ENCODE assay signal across 8 mouse cellular contexts in the genomic region with DNA sequence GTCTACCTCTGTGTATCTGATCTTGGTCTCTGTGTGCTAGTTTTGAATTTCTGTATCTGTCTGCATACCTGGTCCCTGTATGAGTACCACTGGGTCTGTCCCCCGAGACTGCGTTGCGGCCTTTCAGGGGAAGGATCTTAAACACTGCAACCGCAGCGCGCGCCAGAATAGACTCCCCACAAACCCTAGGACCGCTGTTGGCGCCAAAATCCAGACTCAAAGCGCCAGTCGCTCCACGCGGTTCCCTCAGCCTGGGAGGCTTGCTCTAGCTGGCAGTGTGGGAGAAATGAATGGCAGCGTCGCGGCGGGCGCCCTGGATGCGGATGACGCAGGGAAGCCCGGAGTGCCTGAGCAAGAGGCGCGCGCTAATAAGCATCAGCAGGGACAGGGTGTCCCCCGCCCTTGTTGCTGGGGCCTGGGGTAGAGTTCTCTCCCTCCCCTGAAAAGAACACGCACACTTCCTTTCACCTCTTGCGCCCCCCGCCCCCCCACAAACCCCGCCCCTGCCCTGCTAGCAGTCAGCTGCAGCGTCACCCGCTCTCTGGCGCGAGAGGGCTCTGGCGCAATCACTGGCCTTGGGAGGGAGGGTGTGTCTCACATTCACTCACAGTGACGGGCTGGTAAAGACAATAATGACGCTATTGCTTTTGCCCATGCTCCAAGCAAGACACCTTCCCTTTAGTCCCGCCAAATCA. TPM values are rescaled to one million over a fixed set of nuclear protein-coding genes. Genes with fewer than 3 reads are reported as not detected.
DNase-seq lines count a peak whose midpoint lies in the region; ATAC-seq and TF ChIP-seq lines count a peak whose summit lies in the region.

No protein-coding gene starts in this region.

- no peak overlapping the region for H3K27ac ChIP-seq in spleen, adult 2 months (ENCODE audit: insufficient read depth, low read length)
- H3K27ac ChIP-seq in hindbrain, postnatal 0 days: peak overlapping the region; percentile 94
- H3K27ac ChIP-seq in limb, embryonic 10.5 days: peak overlapping the region; percentile 87
- peak overlapping the region; percentile 95 for H3K27ac ChIP-seq in midbrain, embryonic 10.5 days (replicated peaks)
- H3K27ac ChIP-seq in small intestine, adult 2 months (ENCODE audit: insufficient read depth, low read depth, low read length): no peak overlapping the region

- DNase-seq in spleen, adult 2 months (ENCODE audit: low read depth in 1 of 2, low spot score in 2 of 2): no peak
- no peak for DNase-seq in spleen, adult 18-20 months
- DNase-seq in cerebellum, adult 9-11 months: peak; percentile 86
- peak; percentile 66 to 74 for DNase-seq in frontal cortex, postnatal 36 days (ENCODE audit: low spot score in 2 of 2)
- peak; percentile 87 for DNase-seq in hindbrain, postnatal 0 days (ENCODE audit: low spot score)
- peak; percentile 77 for DNase-seq in limb, embryonic 10.5 days (ENCODE audit: low spot score)
- DNase-seq in midbrain, embryonic 10.5 days (ENCODE audit: low spot score): peak; percentile 78

- peaks cover 22% of the 10 kb centered on the region for H3K27me3 ChIP-seq in spleen, adult 2 months (ENCODE audit: control insufficient read depth, insufficient read depth, low read length)
- H3K27me3 ChIP-seq in hindbrain, postnatal 0 days (ENCODE audit: insufficient read depth, low read length): no peaks in the 10 kb centered on the region
- H3K27me3 ChIP-seq in limb, embryonic 10.5 days (ENCODE audit: low read depth, poor library complexity, severe bottlenecking): peaks cover 48% of the 10 kb centered on the region
- peaks cover 27% of the 10 kb centered on the region for H3K27me3 ChIP-seq in midbrain, embryonic 10.5 days (ENCODE audit: low read depth, poor library complexity, severe bottlenecking)
- H3K27me3 ChIP-seq in small intestine, adult 2 months (ENCODE audit: control insufficient read depth, insufficient read depth, low read length): peaks cover 18% of the 10 kb centered on the region

- under 1% methylated on average over 34 of the region's 37 CpGs for WGBS in spleen, adult 2 months
- WGBS in hindbrain, postnatal 0 days: under 1% methylated on average over 34 of the region's 37 CpGs
- under 1% methylated on average over 37 of the region's 37 CpGs for WGBS in limb, embryonic 10.5 days
- under 1% methylated on average over 35 of the region's 37 CpGs for WGBS in midbrain, embryonic 10.5 days
- WGBS in small intestine, adult 2 months: under 1% methylated on average over 35 of the region's 37 CpGs

- H3K9ac ChIP-seq in hindbrain, postnatal 0 days (replicated peaks; ENCODE audit: low read length): peak overlapping the region; percentile 70

- peak overlapping the region; percentile 76 for H3K4me3 ChIP-seq in spleen, adult 2 months (ENCODE audit: extremely low read depth, insufficient read depth, insufficient read length)
- H3K4me3 ChIP-seq in hindbrain, postnatal 0 days (ENCODE audit: low read length): peak overlapping the region; percentile 84
- peak overlapping the region; percentile 89 for H3K4me3 ChIP-seq in limb, embryonic 10.5 days
- peak overlapping the region; percentile 86 for H3K4me3 ChIP-seq in midbrain, embryonic 10.5 days
- peak overlapping the region; percentile 95 for H3K4me3 ChIP-seq in small intestine, adult 2 months (ENCODE audit: low read depth, low read length)

- no peak for TF ChIP-seq POLR2A in spleen, adult 2 months (IDR thresholded peaks at IDR 0.05; ENCODE audit: low read depth, low read length)
- no peak for TF ChIP-seq POLR2A in small intestine, adult 2 months (IDR thresholded peaks at IDR 0.05; ENCODE audit: low read depth, low read length)

- peak overlapping the region; percentile 88 for H3K4me2 ChIP-seq in hindbrain, postnatal 0 days (ENCODE audit: low read depth, low read length)

- no peak for TF ChIP-seq CTCF in spleen, adult 2 months (IDR thresholded peaks at IDR 0.05; ENCODE audit: extremely low read depth, insufficient read depth, insufficient read length, insufficient replicate concordance)
- no peak for TF ChIP-seq CTCF in hindbrain, postnatal 0 days (IDR thresholded peaks at IDR 0.05; ENCODE audit: low read depth)
- no peak for TF ChIP-seq CTCF in small intestine, adult 2 months (IDR thresholded peaks at IDR 0.05; ENCODE audit: extremely low read depth, insufficient read length, insufficient replicate concordance, low read depth, low read length)

- peak; percentile 78 for ATAC-seq in hindbrain, postnatal 0 days

- H3K36me3 ChIP-seq in spleen, adult 2 months (ENCODE audit: control insufficient read depth, insufficient read depth, low read length): no peaks in the 10 kb centered on the region; the same call in 1 of the 2 replicates
- no peaks in the 10 kb centered on the region for H3K36me3 ChIP-seq in hindbrain, postnatal 0 days (ENCODE audit: insufficient read depth, low read length)
- peaks cover 15% of the 10 kb centered on the region for H3K36me3 ChIP-seq in limb, embryonic 10.5 days
- peaks cover 15% of the 10 kb centered on the region for H3K36me3 ChIP-seq in midbrain, embryonic 10.5 days
- H3K36me3 ChIP-seq in small intestine, adult 2 months (ENCODE audit: control insufficient read depth, insufficient read depth, low read length): peaks cover 3% of the 10 kb centered on the region

- H3K9me3 ChIP-seq in hindbrain, postnatal 0 days (ENCODE audit: low read length): no peaks in the 10 kb centered on the region
- no peaks in the 10 kb centered on the region for H3K9me3 ChIP-seq in limb, embryonic 10.5 days (replicated peaks)
- H3K9me3 ChIP-seq in midbrain, embryonic 10.5 days (replicated peaks): no peaks in the 10 kb centered on the region

- H3K4me1 ChIP-seq in spleen, adult 2 months (ENCODE audit: control insufficient read depth, insufficient read depth, insufficient read length): peaks cover 8% of the 10 kb centered on the region
- H3K4me1 ChIP-seq in hindbrain, postnatal 0 days (ENCODE audit: insufficient read depth, low read length): peaks cover 8% of the 10 kb centered on the region; the same call in 1 of the 2 replicates
- peaks cover 37% of the 10 kb centered on the region for H3K4me1 ChIP-seq in limb, embryonic 10.5 days
- peaks cover 45% of the 10 kb centered on the region for H3K4me1 ChIP-seq in midbrain, embryonic 10.5 days
- H3K4me1 ChIP-seq in small intestine, adult 2 months (ENCODE audit: control insufficient read depth, insufficient read depth, insufficient read length, low read length): peaks cover 24% of the 10 kb centered on the region

RNA-seq across cellular contexts. Expression of a gene that starts 1.1 kb away (rescaled TPM):
- polyA plus RNA-seq in spleen, adult 2 months (2012; rRNA removed): 1.3 and 1.4 TPM in 2 replicates
- 70.2 and 82.9 TPM in 2 replicates for total RNA-seq in hindbrain, postnatal 0 days (2014; rRNA removed)
- 84.7 and 85.7 TPM in 2 replicates for polyA plus RNA-seq in hindbrain, postnatal 0 days (2015; fragmentation: Nextera tagmentation; extraction: Ambion mirVana)
- 0.50 and 0.79 TPM in 2 replicates for polyA plus RNA-seq in limb, embryonic 10.5 days (2016; fragmentation: Nextera tagmentation; extraction: Ambion mirVana)
- 3.1 and 3.3 TPM in 2 replicates for polyA plus RNA-seq in midbrain, embryonic 10.5 days (2016; fragmentation: Nextera tagmentation; extraction: Ambion mirVana)
- polyA plus RNA-seq in small intestine, adult 2 months (2012; rRNA removed): 3.1 and 6.7 TPM in 2 replicates

RNA-seq across cellular contexts. Expression of a gene that starts 7.5 kb away (rescaled TPM):
- 0.07 and 0.15 TPM in 2 replicates for polyA plus RNA-seq in spleen, adult 2 months (2012; rRNA removed)
- total RNA-seq in hindbrain, postnatal 0 days (2014; rRNA removed): 14.7 and 24.6 TPM in 2 replicates
- 16.0 and 16.6 TPM in 2 replicates for polyA plus RNA-seq in hindbrain, postnatal 0 days (2015; fragmentation: Nextera tagmentation; extraction: Ambion mirVana)
- 1.9 and 2.6 TPM in 2 replicates for polyA plus RNA-seq in limb, embryonic 10.5 days (2016; fragmentation: Nextera tagmentation; extraction: Ambion mirVana)
- polyA plus RNA-seq in midbrain, embryonic 10.5 days (2016; fragmentation: Nextera tagmentation; extraction: Ambion mirVana): 5.0 and 6.5 TPM in 2 replicates
- polyA plus RNA-seq in small intestine, adult 2 months (2012; rRNA removed): 0.19 and 0.42 TPM in 2 replicates

RNA-seq across cellular contexts. Expression of a gene that starts 10.6 kb away (rescaled TPM):
- polyA plus RNA-seq in spleen, adult 2 months (2012; rRNA removed): 18.5 and 19.6 TPM in 2 replicates
- total RNA-seq in hindbrain, postnatal 0 days (2014; rRNA removed): 34.8 and 38.9 TPM in 2 replicates
- polyA plus RNA-seq in hindbrain, postnatal 0 days (2015; fragmentation: Nextera tagmentation; extraction: Ambion mirVana): 35.5 and 36.5 TPM in 2 replicates
- polyA plus RNA-seq in limb, embryonic 10.5 days (2016; fragmentation: Nextera tagmentation; extraction: Ambion mirVana): 54.5 and 62.4 TPM in 2 replicates
- 59.4 and 61.1 TPM in 2 replicates for polyA plus RNA-seq in midbrain, embryonic 10.5 days (2016; fragmentation: Nextera tagmentation; extraction: Ambion mirVana)
- polyA plus RNA-seq in small intestine, adult 2 months (2012; rRNA removed): 16.8 and 18.6 TPM in 2 replicates

RNA-seq across cellular contexts. Expression of a gene that starts 10.7 kb away (rescaled TPM):
- 0.02 TPM in 1 of 2 replicates, not detected in the other for polyA plus RNA-seq in spleen, adult 2 months (2012; rRNA removed)
- 0.54 TPM in 1 of 2 replicates, not detected in the other for total RNA-seq in hindbrain, postnatal 0 days (2014; rRNA removed)
- not detected in 2 replicates for polyA plus RNA-seq in hindbrain, postnatal 0 days (2015; fragmentation: Nextera tagmentation; extraction: Ambion mirVana)
- not detected in 2 replicates for polyA plus RNA-seq in limb, embryonic 10.5 days (2016; fragmentation: Nextera tagmentation; extraction: Ambion mirVana)
- polyA plus RNA-seq in midbrain, embryonic 10.5 days (2016; fragmentation: Nextera tagmentation; extraction: Ambion mirVana): not detected in 2 replicates
- polyA plus RNA-seq in small intestine, adult 2 months (2012; rRNA removed): 0.08 TPM in 1 of 2 replicates, not detected in the other

RNA-seq across cellular contexts. Expression of a gene that starts 10.7 kb away (rescaled TPM):
- 9.2 and 10.8 TPM in 2 replicates for polyA plus RNA-seq in spleen, adult 2 months (2012; rRNA removed)
- 6.0 and 6.4 TPM in 2 replicates for total RNA-seq in hindbrain, postnatal 0 days (2014; rRNA removed)
- polyA plus RNA-seq in hindbrain, postnatal 0 days (2015; fragmentation: Nextera tagmentation; extraction: Ambion mirVana): 5.6 and 6.5 TPM in 2 replicates
- polyA plus RNA-seq in limb, embryonic 10.5 days (2016; fragmentation: Nextera tagmentation; extraction: Ambion mirVana): 48.1 and 56.1 TPM in 2 replicates
- 36.0 and 42.1 TPM in 2 replicates for polyA plus RNA-seq in midbrain, embryonic 10.5 days (2016; fragmentation: Nextera tagmentation; extraction: Ambion mirVana)
- 6.6 and 7.2 TPM in 2 replicates for polyA plus RNA-seq in small intestine, adult 2 months (2012; rRNA removed)

Comparison
In these comparisons a context has a peak if more than half of its experiments do, and no peak if none do; other contexts are left out.
1. DNase-seq: peak in cerebellum, adult 9-11 months (single experiment), frontal cortex, postnatal 36 days (2 of 2), hindbrain, postnatal 0 days (single experiment), limb, embryonic 10.5 days (single experiment) and midbrain, embryonic 10.5 days (single experiment); none in spleen, adult 2 months (0 of 2) and spleen, adult 18-20 months (0 of 2).
2. H3K27ac ChIP-seq: peak in hindbrain, postnatal 0 days (single experiment), limb, embryonic 10.5 days (single experiment) and midbrain, embryonic 10.5 days (single experiment); none in spleen, adult 2 months (single experiment) and small intestine, adult 2 months (single experiment).
3. RNA of a gene that starts 1.1 kb away (polyA plus RNA-seq): 84.7 to 85.7 TPM in hindbrain, postnatal 0 days; 3.1 to 6.7 TPM in small intestine, adult 2 months, 3.1 to 3.3 TPM in midbrain, embryonic 10.5 days, 1.3 to 1.4 TPM in spleen, adult 2 months and 0.50 to 0.79 TPM in limb, embryonic 10.5 days; every median in the first group is over 10 times any median in the second.
4. Peak in every context shown above with its lines, with median percentiles within 50 percentile points of each other: H3K4me3 ChIP-seq.